Mouse (Mus musculus): Measurements from ENCODE around the gene Setd1b. TPM values are rescaled to one million over a fixed set of nuclear protein-coding genes. Genes with fewer than 3 reads are reported as not detected.
A peak's percentile ranks its signal among the peaks of the same experiment; 100 is the strongest.

Setd1b gene
- polyA plus RNA-seq, 1 experiment from 2014 or later: 4.1 TPM

DNA sequence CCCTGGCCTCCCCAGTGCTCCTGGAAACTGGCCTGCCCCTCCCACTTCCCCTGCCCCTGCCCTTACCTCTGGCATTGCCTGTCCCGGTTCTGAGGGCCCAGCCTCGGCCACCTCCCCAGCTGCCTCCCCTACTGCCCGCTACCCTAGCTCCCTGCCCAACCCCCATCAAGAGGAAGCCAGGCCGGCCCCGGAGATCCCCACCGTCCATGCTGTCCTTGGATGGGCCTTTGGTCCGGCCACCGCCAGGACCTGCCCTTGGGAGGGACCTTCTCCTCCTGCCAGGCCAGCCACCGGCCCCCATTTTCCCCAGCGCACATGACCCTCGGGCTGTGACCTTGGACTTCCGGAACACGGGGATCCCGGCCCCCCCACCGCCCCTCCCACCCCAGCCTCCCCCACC lies 18.3 kb downstream of the Setd1b start:
- no peaks in the 10 kb centered on the region for H3K27me3 ChIP-seq (ENCODE audit: control insufficient read depth, insufficient read depth, low read depth, low read length)
- H3K9ac ChIP-seq (ENCODE audit: low read depth, low read length): no peak overlapping the region
- 79% methylated on average over 15 of the region's 15 CpGs for WGBS (ENCODE audit: insufficient replicate concordance)
- ATAC-seq (ENCODE audit: low read depth): 0 out of 2 replicates have a peak, but pooled peaks have one; percentile 30
- H3K9me3 ChIP-seq (replicated peaks; ENCODE audit: control insufficient read depth, low read length): no peaks in the 10 kb centered on the region
- no peak overlapping the region for H3K4me3 ChIP-seq (ENCODE audit: low read depth, low read length)
- H3K4me2 ChIP-seq (ENCODE audit: low read depth, low read length): no peak overlapping the region
- no peaks in the 10 kb centered on the region for H3K4me1 ChIP-seq (ENCODE audit: control insufficient read depth, low read depth, low read length)
- peaks cover 73% of the 10 kb centered on the region for H3K36me3 ChIP-seq (ENCODE audit: control insufficient read depth, insufficient read depth)
- no peak overlapping the region for H3K27ac ChIP-seq (ENCODE audit: low read length)

DNA sequence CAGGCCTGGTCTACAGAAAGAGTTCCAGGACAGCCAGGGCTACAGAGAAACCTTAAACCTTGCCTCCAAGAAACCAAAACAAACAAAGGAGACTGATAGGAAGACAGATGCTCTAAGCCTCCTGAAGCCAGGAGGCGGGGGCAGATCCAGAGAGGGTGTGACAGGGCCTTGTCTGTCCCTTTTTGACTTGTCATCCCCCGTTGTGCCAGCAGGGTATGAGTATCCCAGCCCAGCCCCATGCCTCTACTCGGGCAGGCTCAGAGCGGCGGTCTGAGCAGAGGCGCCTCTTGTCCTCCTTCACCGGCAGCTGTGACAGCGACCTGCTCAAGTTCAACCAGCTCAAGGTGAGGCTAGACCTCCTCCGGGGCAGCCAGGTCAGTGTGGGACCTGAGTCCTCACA lies 20.9 kb downstream of the Setd1b start:
- H3K36me3 ChIP-seq (ENCODE audit: control insufficient read depth, insufficient read depth): peaks cover 76% of the 10 kb centered on the region
- no peak overlapping the region for H3K4me3 ChIP-seq (ENCODE audit: low read depth, low read length)
- 84% methylated on average over 9 of the region's 9 CpGs for WGBS (ENCODE audit: insufficient replicate concordance)
- H3K27me3 ChIP-seq (ENCODE audit: control insufficient read depth, insufficient read depth, low read depth, low read length): no peaks in the 10 kb centered on the region
- H3K4me1 ChIP-seq (ENCODE audit: control insufficient read depth, low read depth, low read length): peaks cover 4% of the 10 kb centered on the region
- ATAC-seq (ENCODE audit: low read depth): no peak
- H3K9ac ChIP-seq (ENCODE audit: low read depth, low read length): no peak overlapping the region
- no peak overlapping the region for H3K27ac ChIP-seq (ENCODE audit: low read length)
- no peak overlapping the region for H3K4me2 ChIP-seq (ENCODE audit: low read depth, low read length)
- H3K9me3 ChIP-seq (replicated peaks; ENCODE audit: control insufficient read depth, low read length): no peaks in the 10 kb centered on the region

DNA sequence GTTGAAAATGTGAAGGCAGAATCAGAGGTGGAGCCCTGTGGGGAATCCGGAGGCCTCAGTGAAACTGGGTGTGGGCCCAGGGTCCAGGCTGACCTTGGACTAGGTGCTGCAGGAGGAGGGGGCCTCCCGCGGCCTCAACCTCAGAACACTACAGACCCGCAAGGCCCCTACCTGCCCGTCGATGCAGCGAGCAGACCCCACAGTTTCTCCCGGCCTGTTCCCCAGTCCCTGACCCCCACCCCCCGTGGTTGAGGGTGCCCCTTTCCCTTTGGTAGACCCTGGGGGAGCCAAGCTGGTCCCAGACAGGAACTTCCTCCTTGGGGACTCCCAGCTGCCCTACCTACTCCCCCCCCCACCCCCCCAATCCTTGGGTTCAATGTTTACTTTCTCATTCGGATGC lies 24.4 kb downstream of the Setd1b start:
- no peak overlapping the region for H3K4me2 ChIP-seq (ENCODE audit: low read depth, low read length)
- WGBS (ENCODE audit: insufficient replicate concordance): 82% methylated on average over 10 of the region's 10 CpGs
- no peaks in the 10 kb centered on the region for H3K9me3 ChIP-seq (replicated peaks; ENCODE audit: control insufficient read depth, low read length)
- ATAC-seq (ENCODE audit: low read depth): no peak
- H3K36me3 ChIP-seq (ENCODE audit: control insufficient read depth, insufficient read depth): peaks cover 43% of the 10 kb centered on the region
- peaks cover 9% of the 10 kb centered on the region for H3K4me1 ChIP-seq (ENCODE audit: control insufficient read depth, low read depth, low read length)
- H3K4me3 ChIP-seq (ENCODE audit: low read depth, low read length): no peak overlapping the region
- H3K9ac ChIP-seq (ENCODE audit: low read depth, low read length): no peak overlapping the region
- H3K27me3 ChIP-seq (ENCODE audit: control insufficient read depth, insufficient read depth, low read depth, low read length): no peaks in the 10 kb centered on the region
- no peak overlapping the region for H3K27ac ChIP-seq (ENCODE audit: low read length)

DNA sequence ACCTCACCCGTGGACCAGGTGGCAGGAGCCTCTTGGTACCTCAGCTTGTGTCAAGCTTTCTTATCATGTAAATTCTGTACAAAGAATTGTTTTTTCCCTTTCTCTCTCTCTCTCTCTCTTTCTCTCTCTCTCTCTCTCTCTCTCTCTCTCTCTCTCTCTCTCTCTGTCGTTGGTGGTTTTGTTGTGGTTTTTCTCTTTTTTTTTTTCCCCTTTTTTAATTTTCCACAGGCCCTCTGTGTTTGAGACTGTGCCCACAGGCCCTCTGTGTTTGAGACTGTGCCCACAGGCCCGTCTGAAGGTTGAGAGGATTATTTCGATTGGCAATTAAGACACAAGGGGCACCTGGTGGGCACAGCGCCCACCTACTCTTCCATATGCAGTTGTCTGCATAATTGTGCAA lies 25.6 kb downstream of the Setd1b start:
- H3K4me3 ChIP-seq (ENCODE audit: low read depth, low read length): no peak overlapping the region
- ATAC-seq (ENCODE audit: low read depth): no peak
- no peak overlapping the region for H3K4me2 ChIP-seq (ENCODE audit: low read depth, low read length)
- no peaks in the 10 kb centered on the region for H3K9me3 ChIP-seq (replicated peaks; ENCODE audit: control insufficient read depth, low read length)
- no peak overlapping the region for H3K9ac ChIP-seq (ENCODE audit: low read depth, low read length)
- H3K27me3 ChIP-seq (ENCODE audit: control insufficient read depth, insufficient read depth, low read depth, low read length): no peaks in the 10 kb centered on the region
- no peak overlapping the region for H3K27ac ChIP-seq (ENCODE audit: low read length)
- WGBS (ENCODE audit: insufficient replicate concordance): 53% methylated on average over 5 of the region's 5 CpGs
- peaks cover 37% of the 10 kb centered on the region for H3K36me3 ChIP-seq (ENCODE audit: control insufficient read depth, insufficient read depth)
- peaks cover 17% of the 10 kb centered on the region for H3K4me1 ChIP-seq (ENCODE audit: control insufficient read depth, low read depth, low read length)

DNA sequence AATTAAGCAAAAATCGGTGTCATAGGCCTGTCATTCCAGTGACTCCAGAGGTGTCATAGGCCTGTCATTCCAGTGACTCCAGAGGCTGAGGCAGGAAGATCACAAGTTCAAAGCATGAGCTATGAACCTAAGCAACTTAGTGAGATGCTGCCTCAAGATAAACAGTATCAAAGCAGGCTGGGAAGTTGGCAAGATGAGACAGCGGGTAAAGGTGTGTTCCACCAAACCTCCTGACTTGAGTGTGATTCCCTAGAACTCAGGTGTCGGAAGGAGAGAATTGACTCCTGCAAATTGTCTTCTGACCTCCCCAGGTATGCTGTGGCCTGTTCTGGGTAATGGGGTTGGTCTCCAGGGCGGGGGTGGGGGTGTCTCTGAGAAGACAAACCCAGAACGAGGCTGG lies 27.3 kb downstream of the Setd1b start, which contains the start of gene Psmd9:
Gene Psmd9 (plus strand): TSS at position 130 of the 400 bp plus-strand sequence.
- Histone ChIP-seq H3K27me3 (ENCODE audit: control insufficient read depth, insufficient read depth, low read depth, low read length) (no peaks in the 10 kb centered on the region), H3K9me3 (replicated peaks; ENCODE audit: control insufficient read depth, low read length) (no peaks in the 10 kb centered on the region), H3K4me2 (ENCODE audit: low read depth, low read length) (no peak within 1 kb of the TSS), H3K4me3 (ENCODE audit: low read depth, low read length) (no peak within 1 kb of the TSS), H3K4me1 (ENCODE audit: control insufficient read depth, low read depth, low read length) (peaks cover 20% of the 10 kb centered on the region), H3K9ac (ENCODE audit: low read depth, low read length) (no peak within 1 kb of the TSS), H3K36me3 (ENCODE audit: control insufficient read depth, insufficient read depth) (peaks cover 20% of the 10 kb centered on the region), H3K27ac (ENCODE audit: low read length) (no peak within 1 kb of the TSS)
- WGBS (ENCODE audit: insufficient replicate concordance): 67% methylated on average over 5 of the region's 5 CpGs
- ATAC-seq (ENCODE audit: low read depth): no peak

DNA sequence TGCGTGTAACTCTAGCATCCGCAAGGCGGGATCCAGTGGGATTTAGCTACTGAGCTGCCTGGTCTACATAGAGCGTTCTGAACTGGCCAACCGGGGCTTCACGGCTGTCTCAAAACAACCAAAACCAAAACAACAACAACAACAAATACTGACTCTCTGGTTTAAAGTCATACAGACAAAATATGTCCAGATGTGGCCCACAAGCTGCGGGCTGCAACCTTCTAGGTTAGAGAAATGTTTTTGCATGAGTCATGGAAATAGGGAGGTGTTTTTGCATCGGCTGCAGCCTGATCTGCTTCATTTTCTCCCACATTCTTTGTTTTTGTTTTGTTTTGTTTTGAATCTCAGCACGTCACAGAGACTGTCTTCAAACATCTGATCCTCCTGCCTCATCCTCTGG lies 28.4 kb downstream of the Setd1b start:
- ATAC-seq (ENCODE audit: low read depth): no peak

DNA sequence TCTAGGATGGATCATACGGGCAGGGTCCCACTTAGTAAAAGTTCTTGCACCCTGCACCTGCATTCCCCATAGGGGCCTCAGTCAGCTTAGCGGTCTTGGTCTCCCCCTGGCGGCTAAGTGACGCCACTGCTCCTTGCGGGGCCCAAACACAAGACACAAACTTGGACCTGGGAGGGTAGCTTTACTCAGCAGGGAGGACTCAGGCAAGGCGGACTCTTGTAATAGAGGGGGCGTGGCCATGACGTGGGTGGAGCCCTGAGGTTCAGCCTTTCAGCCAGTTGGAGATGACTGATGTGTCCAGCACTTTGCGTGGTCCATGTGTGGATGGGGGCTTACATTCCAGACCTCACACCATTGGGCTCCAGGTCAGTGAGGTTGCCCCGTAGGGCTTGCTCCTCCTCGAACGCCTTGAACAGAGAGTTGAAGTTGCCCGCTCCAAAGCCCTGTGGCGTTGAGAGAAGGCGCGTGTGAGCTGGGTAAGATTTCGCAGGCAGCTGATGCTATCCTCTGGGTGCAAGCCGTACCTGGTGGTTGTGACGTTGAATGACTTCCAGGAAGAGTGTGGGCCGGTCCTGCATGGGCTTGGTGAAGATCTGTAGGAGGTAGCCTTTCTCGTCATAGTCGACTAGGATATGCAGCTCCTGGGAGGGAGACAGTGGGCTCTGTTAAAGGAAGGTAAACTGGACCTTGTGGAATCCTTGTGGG lies 29.8 kb downstream of the Setd1b start:
- peak overlapping the region; percentile 26; the same call in 1 of the 2 replicates for H3K9ac ChIP-seq (ENCODE audit: low read depth, low read length)
- peak overlapping the region; percentile 55 for H3K4me2 ChIP-seq (ENCODE audit: low read depth, low read length)
- H3K4me1 ChIP-seq (ENCODE audit: control insufficient read depth, low read depth, low read length): peaks cover 18% of the 10 kb centered on the region
- H3K36me3 ChIP-seq (ENCODE audit: control insufficient read depth, insufficient read depth): 0 out of 2 replicates have a peak, but pooled peaks cover 2% of the 10 kb centered on the region
- peak overlapping the region; percentile 37 for H3K4me3 ChIP-seq (ENCODE audit: low read depth, low read length)
- 22% methylated on average over 22 of the region's 22 CpGs for WGBS (ENCODE audit: insufficient replicate concordance)
- H3K27me3 ChIP-seq (ENCODE audit: control insufficient read depth, insufficient read depth, low read depth, low read length): no peaks in the 10 kb centered on the region
- H3K27ac ChIP-seq (ENCODE audit: low read length): no peak overlapping the region
- H3K9me3 ChIP-seq (replicated peaks; ENCODE audit: control insufficient read depth, low read length): no peaks in the 10 kb centered on the region
- ATAC-seq (ENCODE audit: low read depth): peak; percentile 91

More for the DNA sequence above, 28.4 kb downstream of the Setd1b start:
- Histone ChIP-seq H3K4me1 (ENCODE audit: control insufficient read depth, low read depth, low read length) (peaks cover 20% of the 10 kb centered on the region), H3K9ac (ENCODE audit: low read depth, low read length) (no peak overlapping the region), H3K9me3 (replicated peaks; ENCODE audit: control insufficient read depth, low read length) (no peaks in the 10 kb centered on the region), H3K27ac (ENCODE audit: low read length) (no peak overlapping the region), H3K27me3 (ENCODE audit: control insufficient read depth, insufficient read depth, low read depth, low read length) (no peaks in the 10 kb centered on the region), H3K36me3 (ENCODE audit: control insufficient read depth, insufficient read depth) (peaks cover 15% of the 10 kb centered on the region), H3K4me3 (ENCODE audit: low read depth, low read length) (no peak overlapping the region), H3K4me2 (ENCODE audit: low read depth, low read length) (no peak overlapping the region)
- WGBS (ENCODE audit: insufficient replicate concordance): 80% methylated on average over 9 of the region's 9 CpGs

DNA sequence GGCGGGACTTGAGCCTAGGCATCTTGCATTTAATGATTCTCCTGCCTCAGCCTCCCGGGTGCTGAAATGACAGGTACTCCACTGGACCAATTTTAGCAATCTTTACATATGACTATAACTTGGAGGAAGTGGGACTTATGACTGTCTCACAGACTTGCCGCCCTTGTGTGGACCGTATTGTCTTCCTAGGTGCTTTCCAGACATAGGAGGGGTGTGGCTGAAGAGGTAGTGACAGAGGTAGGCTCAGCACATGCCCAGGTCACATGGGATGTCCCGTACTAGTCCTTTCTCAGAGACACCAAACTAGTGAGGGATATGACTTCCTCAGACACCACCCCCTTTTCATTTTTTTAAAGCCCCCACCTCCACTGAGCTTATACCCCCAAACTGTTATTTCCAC lies 36.8 kb downstream of the Setd1b start:
- WGBS (ENCODE audit: insufficient replicate concordance): 70% methylated on average over 5 of the region's 5 CpGs
- Histone ChIP-seq H3K27ac (ENCODE audit: low read length) (no peak overlapping the region), H3K9ac (ENCODE audit: low read depth, low read length) (no peak overlapping the region), H3K9me3 (replicated peaks; ENCODE audit: control insufficient read depth, low read length) (no peaks in the 10 kb centered on the region), H3K27me3 (ENCODE audit: control insufficient read depth, insufficient read depth, low read depth, low read length) (no peaks in the 10 kb centered on the region), H3K4me1 (ENCODE audit: control insufficient read depth, low read depth, low read length) (peaks cover 4% of the 10 kb centered on the region), H3K36me3 (ENCODE audit: control insufficient read depth, insufficient read depth) (no peaks in the 10 kb centered on the region; the same call in 1 of the 2 replicates), H3K4me3 (ENCODE audit: low read depth, low read length) (no peak overlapping the region), H3K4me2 (ENCODE audit: low read depth, low read length) (no peak overlapping the region)
- ATAC-seq (ENCODE audit: low read depth): no peak

DNA sequence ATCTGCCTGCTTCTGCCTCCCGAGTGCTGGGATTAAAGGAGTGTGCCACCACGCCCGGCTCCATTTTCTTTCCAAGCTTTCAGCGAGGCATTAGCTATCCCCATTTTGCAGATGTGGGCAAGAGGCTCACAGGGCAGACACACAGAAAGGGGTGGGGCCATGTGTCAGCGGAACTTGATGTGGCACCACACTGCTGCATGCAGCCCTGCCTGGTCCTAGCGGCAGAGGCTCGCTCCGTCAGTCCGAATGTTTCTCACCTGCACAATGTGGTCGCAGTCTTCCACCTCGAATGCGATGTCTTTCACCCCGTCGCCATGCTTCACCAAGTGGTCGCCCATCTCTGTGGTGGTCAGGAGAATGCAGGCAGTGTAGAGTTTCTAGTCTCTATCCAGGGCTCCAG lies 38.4 kb downstream of the Setd1b start:
- ATAC-seq (ENCODE audit: low read depth): no peak
- WGBS (ENCODE audit: insufficient replicate concordance): 78% methylated on average over 15 of the region's 15 CpGs
- no peak overlapping the region for H3K27ac ChIP-seq (ENCODE audit: low read length)
- no peak overlapping the region for H3K9ac ChIP-seq (ENCODE audit: low read depth, low read length)
- no peaks in the 10 kb centered on the region; the same call in 1 of the 2 replicates for H3K36me3 ChIP-seq (ENCODE audit: control insufficient read depth, insufficient read depth)
- H3K4me2 ChIP-seq (ENCODE audit: low read depth, low read length): peak overlapping the region; percentile 18; the same call in 1 of the 2 replicates
- H3K4me3 ChIP-seq (ENCODE audit: low read depth, low read length): peak overlapping the region; percentile 1; the same call in 1 of the 2 replicates
- no peaks in the 10 kb centered on the region; the same call in 1 of the 2 replicates for H3K27me3 ChIP-seq (ENCODE audit: control insufficient read depth, insufficient read depth, low read depth, low read length)
- no peaks in the 10 kb centered on the region for H3K9me3 ChIP-seq (replicated peaks; ENCODE audit: control insufficient read depth, low read length)
- H3K4me1 ChIP-seq (ENCODE audit: control insufficient read depth, low read depth, low read length): peaks cover 4% of the 10 kb centered on the region

All from liver, embryonic 16.5 days (tissue).